Mouse (Mus musculus): ENCODE data around the gene Spata21. TPM values are rescaled to one million over a fixed set of nuclear protein-coding genes. Genes with fewer than 3 reads are reported as not detected.
A peak's percentile ranks its signal among the peaks of the same experiment; 100 is the strongest.

Spata21 gene
- polyA plus RNA-seq, 1 experiment from 2014 or later, result 0.55 TPM

DNA sequence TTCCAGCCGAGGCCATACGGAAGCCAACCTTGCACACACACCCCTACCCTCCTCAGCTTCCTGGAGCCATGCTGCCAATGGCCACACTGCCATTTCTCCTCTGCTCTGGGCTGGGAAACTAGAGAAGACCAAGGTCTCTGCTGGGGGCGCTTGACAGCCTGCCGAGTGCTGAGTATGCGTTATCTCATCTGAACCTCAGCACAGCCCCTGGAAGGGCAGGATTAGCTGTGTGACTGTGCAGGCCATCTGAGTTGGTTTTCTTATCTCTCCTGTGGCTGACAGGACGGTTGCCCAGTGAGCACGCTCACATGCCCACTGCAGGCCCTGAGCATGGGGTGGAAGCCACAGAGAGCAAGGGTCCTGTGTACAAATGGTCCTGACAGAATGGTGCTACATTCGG lies 19.5 kb upstream of the Spata21 start:
- H3K9me3 ChIP-seq (replicated peaks; ENCODE audit: low read length), result no peaks in the 10 kb centered on the region
- no peaks in the 10 kb centered on the region for H3K27me3 ChIP-seq (ENCODE audit: insufficient read depth, low read length)
- WGBS, result 92% methylated on average over 8 of the region's 8 CpGs
- peaks cover 67% of the 10 kb centered on the region for H3K36me3 ChIP-seq (ENCODE audit: insufficient read depth, low read length)
- no peak overlapping the region for H3K4me2 ChIP-seq (ENCODE audit: low read length)
- no peak overlapping the region for H3K27ac ChIP-seq
- DNase-seq (ENCODE audit: low spot score) (no peak), ATAC-seq (replicated peaks; ENCODE audit: low FRiP score, low read depth) (no peak)
- H3K4me1 ChIP-seq (replicated peaks; ENCODE audit: insufficient read depth, low read length), result no peaks in the 10 kb centered on the region
- H3K9ac ChIP-seq (ENCODE audit: low read depth, low read length), result no peak overlapping the region
- H3K4me3 ChIP-seq (replicated peaks; ENCODE audit: low read depth, low read length), result no peak overlapping the region
- no peak for TF ChIP-seq CTCF (IDR thresholded peaks at IDR 0.05; ENCODE audit: low read depth)

DNA sequence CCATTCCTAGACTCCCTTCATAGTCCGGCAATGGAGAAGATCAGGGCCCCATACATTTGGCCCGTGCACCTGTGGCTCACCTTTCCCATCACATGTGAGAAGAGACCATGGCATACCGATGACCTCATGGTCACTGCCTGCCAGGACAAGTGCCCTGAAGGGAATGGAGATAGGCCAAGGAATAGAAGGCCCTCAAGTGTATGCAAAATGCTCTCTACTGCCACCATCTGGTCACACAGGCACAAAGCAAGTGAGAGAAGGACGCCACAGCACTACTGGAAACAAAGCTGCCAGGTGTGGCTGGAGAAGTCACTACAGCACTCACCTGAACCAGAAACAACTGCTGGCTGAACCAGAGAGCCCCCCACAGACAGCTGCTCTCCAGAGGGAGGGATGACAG lies 18.4 kb upstream of the Spata21 start:
- Histone ChIP-seq H3K4me1 (replicated peaks; ENCODE audit: insufficient read depth, low read length) (no peaks in the 10 kb centered on the region), H3K36me3 (ENCODE audit: insufficient read depth, low read length) (peaks cover 73% of the 10 kb centered on the region), H3K27me3 (ENCODE audit: insufficient read depth, low read length) (no peaks in the 10 kb centered on the region), H3K9ac (ENCODE audit: low read depth, low read length) (no peak overlapping the region), H3K4me2 (ENCODE audit: low read length) (no peak overlapping the region), H3K27ac (no peak overlapping the region), H3K9me3 (replicated peaks; ENCODE audit: low read length) (no peaks in the 10 kb centered on the region), H3K4me3 (replicated peaks; ENCODE audit: low read depth, low read length) (no peak overlapping the region)
- 62% methylated on average over 4 of the region's 4 CpGs for WGBS
- DNase-seq (ENCODE audit: low spot score) (peak; percentile 68), ATAC-seq (replicated peaks; ENCODE audit: low FRiP score, low read depth) (peak; percentile 29)
- TF ChIP-seq CTCF (IDR thresholded peaks at IDR 0.05; ENCODE audit: low read depth), result peak; percentile 87

DNA sequence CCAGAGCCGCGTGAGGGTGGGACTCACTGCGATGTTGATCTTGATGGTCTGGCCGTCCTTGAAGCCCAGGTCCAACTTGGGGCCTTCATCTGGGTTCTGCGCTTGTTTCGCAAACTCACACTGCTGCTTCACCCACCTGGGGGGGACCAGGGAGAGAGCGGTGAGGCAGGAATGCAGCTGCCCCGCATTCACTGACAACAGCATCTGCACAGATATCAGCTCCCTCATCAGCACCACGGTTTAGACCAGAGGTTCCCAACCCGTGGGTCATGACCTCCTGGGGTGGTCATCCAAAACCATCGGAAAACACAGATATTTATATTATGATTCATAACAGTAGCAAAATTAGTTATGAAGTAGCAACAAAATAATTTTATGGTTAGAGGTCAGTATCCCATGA lies 15.6 kb upstream of the Spata21 start:
- ATAC-seq (replicated peaks; ENCODE audit: low FRiP score, low read depth) (no peak), DNase-seq (ENCODE audit: low spot score) (no peak)

DNA sequence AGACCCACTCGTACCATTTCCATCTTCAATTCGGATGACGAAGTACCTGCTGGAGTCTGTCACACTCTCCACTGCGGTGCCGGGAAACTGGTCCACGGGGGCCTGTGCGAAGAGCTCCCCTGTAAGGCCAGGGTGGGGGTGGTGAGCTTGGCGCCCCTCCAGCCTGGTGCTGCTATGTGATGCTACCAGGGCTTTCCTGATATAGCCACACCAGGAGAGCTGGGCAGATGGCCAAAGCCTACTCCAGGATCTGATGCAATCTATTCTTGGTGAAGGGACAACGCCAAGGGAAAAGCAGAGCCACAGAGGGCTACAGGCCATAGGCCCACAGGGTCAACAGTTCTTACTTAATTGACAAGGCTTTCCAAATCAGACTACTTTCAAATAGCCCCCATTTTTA lies 14.5 kb upstream of the Spata21 start:
- peaks cover 42% of the 10 kb centered on the region for H3K36me3 ChIP-seq (ENCODE audit: insufficient read depth, low read length)
- no peak for TF ChIP-seq CTCF (IDR thresholded peaks at IDR 0.05; ENCODE audit: low read depth)
- no peak overlapping the region for H3K27ac ChIP-seq
- no peaks in the 10 kb centered on the region for H3K27me3 ChIP-seq (ENCODE audit: insufficient read depth, low read length)
- H3K4me3 ChIP-seq (replicated peaks; ENCODE audit: low read depth, low read length), result no peak overlapping the region
- H3K9ac ChIP-seq (ENCODE audit: low read depth, low read length), result no peak overlapping the region
- 76% methylated on average over 9 of the region's 9 CpGs for WGBS
- H3K9me3 ChIP-seq (replicated peaks; ENCODE audit: low read length), result no peaks in the 10 kb centered on the region
- H3K4me1 ChIP-seq (replicated peaks; ENCODE audit: insufficient read depth, low read length), result peaks cover 9% of the 10 kb centered on the region; the same call in 1 of the 2 replicates
- no peak for ATAC-seq (replicated peaks; ENCODE audit: low FRiP score, low read depth)
- no peak for DNase-seq (ENCODE audit: low spot score)
- no peak overlapping the region for H3K4me2 ChIP-seq (ENCODE audit: low read length)

More for the DNA sequence above, 15.6 kb upstream of the Spata21 start:
- WGBS, result 88% methylated on average over 11 of the region's 11 CpGs
- no peak for TF ChIP-seq CTCF (IDR thresholded peaks at IDR 0.05; ENCODE audit: low read depth)
- H3K27ac ChIP-seq, result no peak overlapping the region
- no peak overlapping the region for H3K9ac ChIP-seq (ENCODE audit: low read depth, low read length)
- H3K36me3 ChIP-seq (ENCODE audit: insufficient read depth, low read length), result peaks cover 53% of the 10 kb centered on the region
- no peaks in the 10 kb centered on the region for H3K27me3 ChIP-seq (ENCODE audit: insufficient read depth, low read length)
- peaks cover 9% of the 10 kb centered on the region; the same call in 1 of the 2 replicates for H3K4me1 ChIP-seq (replicated peaks; ENCODE audit: insufficient read depth, low read length)
- H3K4me3 ChIP-seq (replicated peaks; ENCODE audit: low read depth, low read length), result no peak overlapping the region
- H3K4me2 ChIP-seq (ENCODE audit: low read length), result no peak overlapping the region
- H3K9me3 ChIP-seq (replicated peaks; ENCODE audit: low read length), result no peaks in the 10 kb centered on the region

DNA sequence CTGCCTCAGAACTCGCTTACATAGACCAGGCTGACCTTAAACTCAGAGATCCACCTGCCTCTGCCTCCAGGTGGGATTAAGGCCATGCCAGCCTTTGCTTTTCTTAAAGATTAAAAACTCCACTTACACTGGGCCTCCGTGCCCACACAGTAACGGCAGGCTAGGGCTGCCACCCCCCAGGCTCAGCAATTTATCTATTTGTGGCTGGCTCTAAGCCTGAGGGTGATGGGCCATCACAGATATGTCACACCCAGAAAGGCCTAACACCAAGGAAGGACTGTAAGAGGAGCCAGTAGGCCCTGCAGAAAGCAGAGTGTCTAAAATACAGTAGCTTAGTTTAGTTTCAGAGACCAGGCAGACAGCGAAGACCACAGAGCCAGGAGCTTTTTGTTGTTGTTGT lies 14.0 kb upstream of the Spata21 start:
- Histone ChIP-seq H3K4me1 (replicated peaks; ENCODE audit: insufficient read depth, low read length) (peaks cover 9% of the 10 kb centered on the region; the same call in 1 of the 2 replicates), H3K36me3 (ENCODE audit: insufficient read depth, low read length) (peaks cover 37% of the 10 kb centered on the region), H3K9me3 (replicated peaks; ENCODE audit: low read length) (no peaks in the 10 kb centered on the region), H3K4me3 (replicated peaks; ENCODE audit: low read depth, low read length) (no peak overlapping the region), H3K4me2 (ENCODE audit: low read length) (no peak overlapping the region), H3K9ac (ENCODE audit: low read depth, low read length) (no peak overlapping the region), H3K27me3 (ENCODE audit: insufficient read depth, low read length) (no peaks in the 10 kb centered on the region), H3K27ac (no peak overlapping the region)
- ATAC-seq (replicated peaks; ENCODE audit: low FRiP score, low read depth) (no peak), DNase-seq (ENCODE audit: low spot score) (no peak)
- no peak for TF ChIP-seq CTCF (IDR thresholded peaks at IDR 0.05; ENCODE audit: low read depth)
- WGBS, result 91% methylated on average over 4 of the region's 4 CpGs

DNA sequence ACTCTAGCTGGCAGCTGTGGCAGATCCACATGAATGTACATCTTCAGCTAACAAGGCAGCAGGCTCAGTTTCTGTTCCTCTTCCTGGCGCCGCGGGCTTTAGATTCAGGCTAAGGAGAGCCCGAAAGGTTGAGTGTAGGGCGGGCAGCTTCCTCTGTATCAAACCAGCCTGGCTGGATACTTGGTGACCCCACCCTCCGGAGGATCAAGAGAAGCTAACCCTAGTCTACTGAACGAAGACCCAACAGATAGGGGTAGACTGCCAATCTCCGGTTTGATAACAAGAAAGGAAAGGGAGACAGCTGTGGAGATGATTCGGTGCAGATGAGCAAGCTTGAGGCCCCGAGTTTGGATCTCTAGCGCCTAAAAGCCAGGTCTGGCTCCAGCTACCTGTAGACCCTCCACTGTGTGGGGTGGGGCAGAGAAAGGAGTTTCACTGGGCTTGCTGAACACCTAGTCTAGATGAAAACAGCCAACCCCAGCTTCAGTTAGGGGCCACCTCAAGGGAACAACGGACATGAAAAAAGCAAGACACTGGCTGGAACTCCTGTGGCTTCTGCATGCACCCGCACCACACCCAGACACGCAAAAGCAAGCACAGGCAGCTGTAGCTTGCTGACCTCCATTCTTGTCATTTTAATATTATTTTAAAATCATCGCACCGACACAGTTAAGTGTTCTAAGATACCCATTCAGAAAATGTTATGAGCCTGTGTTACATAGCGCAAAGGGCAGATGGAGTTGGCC lies 11.2 kb upstream of the Spata21 start:
- Histone ChIP-seq H3K27ac (no peak overlapping the region), H3K4me1 (replicated peaks; ENCODE audit: insufficient read depth, low read length) (peaks cover 9% of the 10 kb centered on the region; the same call in 1 of the 2 replicates)
- WGBS, result 76% methylated on average over 17 of the region's 17 CpGs

More for the DNA sequence above, 11.2 kb upstream of the Spata21 start:
- H3K4me3 ChIP-seq (replicated peaks; ENCODE audit: low read depth, low read length), result peak overlapping the region; percentile 98
- H3K36me3 ChIP-seq (ENCODE audit: insufficient read depth, low read length), result peaks cover 16% of the 10 kb centered on the region
- no peak for ATAC-seq (replicated peaks; ENCODE audit: low FRiP score, low read depth)
- TF ChIP-seq CTCF (IDR thresholded peaks at IDR 0.05; ENCODE audit: low read depth), result no peak
- peak overlapping the region; percentile 87 for H3K9ac ChIP-seq (ENCODE audit: low read depth, low read length)
- H3K27me3 ChIP-seq (ENCODE audit: insufficient read depth, low read length), result no peaks in the 10 kb centered on the region
- no peaks in the 10 kb centered on the region for H3K9me3 ChIP-seq (replicated peaks; ENCODE audit: low read length)
- peak overlapping the region; percentile 96 for H3K4me2 ChIP-seq (ENCODE audit: low read length)
- no peak for DNase-seq (ENCODE audit: low spot score)
